Mouse (Mus musculus): Measurements from ENCODE around the gene Cep83.

The Cep83 gene

DNA sequence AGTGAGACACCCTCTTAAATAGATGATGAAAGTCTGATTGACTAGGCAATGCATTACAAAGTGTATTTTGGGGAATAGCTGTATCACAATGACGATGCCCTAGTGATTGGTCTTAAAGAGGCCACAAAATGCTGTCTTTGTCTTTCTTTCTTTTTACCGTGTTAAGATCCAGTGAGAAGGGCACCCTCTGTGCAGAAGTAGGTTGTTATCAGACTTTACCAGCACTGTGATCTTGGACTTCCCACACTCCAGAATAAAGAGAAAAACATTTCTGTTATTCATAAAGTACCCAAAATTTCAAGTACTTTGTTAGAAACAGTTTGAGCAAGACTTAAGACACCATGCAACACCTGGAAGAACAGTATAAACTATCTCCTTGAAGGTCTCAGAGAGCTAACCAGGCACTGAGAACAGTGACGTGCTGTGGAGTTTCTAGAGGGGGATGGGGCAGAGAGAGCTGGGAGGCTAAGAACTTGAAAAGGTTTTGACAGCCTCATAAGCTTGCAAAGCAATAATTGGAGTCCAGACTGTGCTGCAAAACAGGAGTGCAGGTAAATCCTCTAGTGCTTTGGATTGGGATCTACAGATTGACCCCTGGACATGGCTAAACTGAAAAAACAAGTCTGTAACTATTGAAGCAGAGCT is 92.3 kb downstream of the Cep83 start:
- no peak for DNase-seq

DNA sequence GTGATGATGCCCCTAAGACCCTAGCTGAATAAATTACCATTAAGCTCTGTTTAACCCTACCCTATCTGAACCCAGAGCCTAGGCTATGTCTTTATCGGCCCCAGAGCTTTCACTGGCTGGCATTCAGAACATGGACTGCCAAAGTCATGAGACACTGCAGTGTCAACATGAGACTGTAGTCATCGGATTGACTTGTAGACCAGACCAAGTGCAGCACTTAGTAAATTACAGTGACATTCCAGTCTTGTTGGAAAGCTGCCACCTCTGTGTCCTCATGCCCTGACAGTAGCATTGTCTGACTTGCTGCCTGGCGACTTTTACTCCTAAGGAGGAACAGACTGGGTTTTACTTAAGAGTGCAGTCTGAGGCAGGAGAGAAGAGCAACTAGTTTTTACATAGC is 100.8 kb downstream of the Cep83 start:
- no peak for DNase-seq

DNA sequence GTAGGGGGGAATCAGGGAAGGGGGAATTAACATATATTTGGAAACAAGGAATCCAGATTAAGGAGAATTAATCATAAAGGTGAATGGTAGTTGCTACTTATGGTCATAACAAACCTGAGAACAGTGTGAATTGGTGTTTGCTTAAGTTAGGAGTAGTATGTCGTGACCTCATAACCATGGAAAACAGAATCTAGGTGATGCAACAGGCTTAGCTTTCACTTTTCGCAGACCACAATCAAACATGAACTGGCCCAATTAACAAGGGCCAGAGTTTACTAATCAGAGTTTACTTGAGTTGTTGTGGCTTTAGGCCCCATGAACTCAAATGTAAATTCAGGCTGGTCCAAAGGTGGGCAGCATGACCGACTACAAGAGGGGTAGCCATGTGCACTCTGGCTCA is 105.5 kb downstream of the Cep83 start:
- no peak for DNase-seq

DNA sequence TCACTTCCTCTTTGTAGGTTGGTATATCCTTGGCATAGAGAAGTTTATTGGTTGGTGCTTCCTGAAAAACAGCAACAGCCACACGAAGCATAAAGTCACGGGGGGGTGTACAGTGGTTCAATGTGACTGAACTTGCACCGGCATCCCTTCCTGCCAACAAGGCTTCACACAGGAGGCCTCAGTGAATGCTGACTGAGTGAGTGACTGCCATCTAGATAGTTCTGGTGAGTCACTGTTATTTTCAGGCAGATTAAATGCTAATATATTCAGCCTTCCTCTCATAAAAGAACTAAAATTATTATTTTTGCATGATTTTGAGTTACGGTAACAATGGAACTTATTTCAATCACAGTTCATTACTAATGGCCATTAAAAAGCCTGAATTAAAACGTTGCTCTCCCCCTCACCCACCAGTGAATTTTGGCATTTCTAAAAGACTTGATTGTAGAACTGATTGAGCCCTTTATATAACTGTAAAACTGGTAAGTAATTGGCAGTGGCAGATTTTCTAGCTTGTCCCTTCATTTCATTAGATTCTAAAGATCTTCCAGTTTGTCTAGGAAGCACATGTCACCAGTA is 106.3 kb downstream of the Cep83 start:
- DNase-seq, result no peak

DNA sequence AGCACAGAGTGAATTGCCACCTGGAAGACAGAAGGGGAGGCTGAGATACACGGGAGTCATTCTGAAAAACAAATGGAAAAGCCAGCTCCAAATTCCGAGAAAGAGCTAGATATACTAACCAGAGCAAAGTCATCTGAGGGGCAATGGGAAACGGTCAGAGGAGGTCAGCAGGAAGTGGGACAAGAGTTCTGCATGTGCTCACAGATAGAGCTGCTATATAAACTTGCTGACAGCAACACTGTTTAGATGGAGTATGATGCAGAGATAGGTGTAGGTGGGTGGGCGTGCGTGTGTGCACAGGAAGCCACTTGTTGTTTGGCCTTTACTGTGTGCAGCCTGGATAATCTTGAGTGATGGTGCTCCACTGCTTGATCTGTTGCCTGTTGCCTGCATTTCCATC is 109.7 kb downstream of the Cep83 start:
- no peak for DNase-seq

DNA sequence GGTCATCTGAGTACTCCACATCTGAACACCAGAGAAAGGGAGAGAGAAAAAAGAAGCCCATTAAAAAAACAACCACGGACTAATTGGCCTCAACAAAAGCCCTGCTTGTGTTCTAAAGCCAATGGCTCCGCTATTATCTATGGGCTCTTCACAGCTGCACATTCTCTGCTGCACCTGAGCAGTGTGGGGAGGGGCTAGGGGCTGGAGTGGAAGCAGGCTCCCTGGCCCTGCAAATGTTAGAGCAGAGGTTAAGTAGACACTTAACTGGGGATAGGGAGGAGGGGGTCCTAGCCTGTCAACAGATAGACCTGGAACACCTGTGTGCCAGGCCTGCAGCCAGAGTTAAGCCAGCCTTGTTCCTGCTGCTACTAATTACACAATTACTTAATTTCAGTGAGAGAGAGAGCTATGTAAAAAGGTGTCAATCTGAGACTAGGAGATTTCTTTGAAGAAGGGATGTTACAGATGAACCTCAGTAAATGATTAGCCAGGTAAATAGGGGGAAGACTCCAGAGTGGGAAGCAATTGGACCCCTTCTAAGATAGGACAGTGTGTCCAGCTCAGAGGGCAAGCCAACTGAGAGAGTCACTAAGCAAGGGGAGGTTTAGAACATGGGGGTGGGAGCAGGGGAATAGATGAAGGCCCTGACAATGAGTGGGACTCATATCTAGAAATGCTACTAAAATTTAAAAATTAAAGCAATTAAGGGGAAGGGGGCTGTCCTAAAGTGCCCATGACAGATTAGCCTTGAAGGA is 111.2 kb downstream of the Cep83 start:
- no peak for DNase-seq

DNA sequence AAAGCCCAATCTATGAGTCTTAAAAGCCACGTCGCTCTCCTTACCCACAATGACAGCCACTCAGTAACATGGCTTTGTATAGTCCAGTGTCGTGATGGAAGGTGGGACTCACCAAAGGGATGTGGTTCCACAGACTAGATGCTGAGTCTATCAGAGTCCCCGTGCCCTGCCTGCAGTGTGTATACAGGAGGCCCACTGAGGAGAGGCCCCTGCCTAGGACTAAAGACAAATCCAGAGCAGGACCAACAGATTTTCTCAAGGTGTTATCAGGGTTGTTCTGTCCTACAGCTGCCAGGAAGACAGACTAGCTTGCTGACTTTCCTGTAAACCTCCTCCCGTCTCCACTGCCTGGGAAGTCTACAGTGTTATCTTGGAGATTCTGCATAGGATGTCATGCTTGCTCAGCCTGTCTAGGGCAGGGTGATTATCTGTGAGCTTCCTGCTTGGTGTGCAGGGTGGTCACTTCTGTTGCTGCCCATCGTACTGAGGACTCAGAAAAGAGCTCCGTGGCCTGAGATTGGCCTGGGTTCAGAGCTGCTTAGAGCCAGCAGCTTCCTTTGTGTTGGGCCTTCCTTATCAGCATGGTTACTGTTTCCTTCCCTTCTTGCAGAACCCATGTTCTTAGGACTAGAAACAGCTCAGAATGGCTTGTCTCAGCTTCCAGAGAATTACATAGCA is 112.4 kb downstream of the Cep83 start:
- DNase-seq, result no peak

DNA sequence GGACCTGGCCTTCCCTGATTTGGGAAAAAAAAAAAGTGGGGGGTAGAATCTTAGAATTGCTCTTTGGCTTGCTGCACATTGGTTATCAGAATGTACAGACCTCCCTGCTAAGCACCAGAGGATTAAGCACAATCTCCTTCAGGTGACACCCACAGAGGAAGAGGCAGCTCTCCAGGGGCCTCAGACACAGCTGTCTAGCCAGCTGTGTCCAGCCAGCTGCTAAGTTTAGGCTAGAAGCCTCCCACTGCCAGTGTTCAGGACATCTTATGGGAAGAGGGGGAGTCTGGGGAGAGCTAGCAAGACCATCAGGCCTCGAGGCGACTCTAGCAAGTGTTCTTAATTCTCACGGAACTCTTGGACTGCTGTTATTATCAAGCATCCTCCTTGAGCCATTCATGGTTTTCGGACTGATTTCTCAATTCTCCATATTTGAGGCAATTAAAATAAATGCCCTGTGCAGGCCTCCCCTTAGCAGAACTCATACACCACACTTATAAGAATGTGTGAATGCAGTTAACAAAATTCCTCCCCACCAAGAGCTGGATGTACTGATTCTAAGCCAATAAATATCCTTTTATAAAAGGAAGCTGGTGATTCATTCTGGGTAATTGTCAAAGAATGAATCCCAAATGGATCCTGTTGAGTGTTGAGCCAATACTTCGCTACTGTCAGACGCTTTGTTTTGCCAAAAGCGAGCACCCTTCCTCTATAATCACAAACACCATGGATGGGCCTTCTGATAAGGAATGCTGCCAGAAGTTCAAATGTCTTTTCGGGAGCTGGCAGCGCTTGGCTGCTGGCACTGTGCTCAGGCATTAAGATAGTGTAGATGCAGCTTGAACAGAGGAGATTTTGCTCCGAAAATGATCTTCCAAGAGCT is 115.8 kb downstream of the Cep83 start:
- DNase-seq, result no peak

DNA sequence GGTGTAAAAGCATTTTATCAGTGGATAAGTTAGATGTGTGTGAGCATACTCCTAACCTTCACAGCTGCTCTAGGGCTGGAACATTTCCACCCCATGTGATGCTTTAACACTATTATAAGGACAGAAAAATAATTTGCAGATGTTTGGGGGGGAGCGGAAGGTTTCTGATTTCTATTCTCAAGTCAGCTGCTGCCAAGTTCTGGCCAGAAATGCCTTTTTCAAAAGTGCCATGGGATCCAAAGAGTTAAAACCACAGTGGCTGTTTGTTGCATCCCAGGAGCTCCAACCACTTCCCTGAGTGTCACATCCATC is 116.4 kb downstream of the Cep83 start:
- no peak for DNase-seq

DNA sequence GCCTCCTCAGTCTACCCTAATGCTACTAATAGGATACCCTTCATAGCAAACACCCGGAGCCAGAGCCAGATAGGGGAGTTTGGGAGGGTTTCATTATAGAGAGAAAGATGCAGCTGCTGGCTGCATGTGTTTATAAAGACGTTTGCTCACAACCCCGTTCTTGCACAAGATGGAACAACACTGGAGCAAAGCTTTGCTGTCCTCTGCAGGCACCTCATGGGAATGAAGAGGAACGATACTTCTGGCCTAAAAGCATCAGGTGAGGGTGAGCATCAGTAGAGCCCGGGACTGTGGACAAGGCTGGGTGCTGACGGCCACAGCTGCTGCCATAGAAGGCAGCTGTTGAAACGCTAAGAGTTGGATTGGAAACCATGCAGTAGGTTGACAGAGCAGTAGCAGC is 118.9 kb downstream of the Cep83 start:
- no peak for DNase-seq

DNA sequence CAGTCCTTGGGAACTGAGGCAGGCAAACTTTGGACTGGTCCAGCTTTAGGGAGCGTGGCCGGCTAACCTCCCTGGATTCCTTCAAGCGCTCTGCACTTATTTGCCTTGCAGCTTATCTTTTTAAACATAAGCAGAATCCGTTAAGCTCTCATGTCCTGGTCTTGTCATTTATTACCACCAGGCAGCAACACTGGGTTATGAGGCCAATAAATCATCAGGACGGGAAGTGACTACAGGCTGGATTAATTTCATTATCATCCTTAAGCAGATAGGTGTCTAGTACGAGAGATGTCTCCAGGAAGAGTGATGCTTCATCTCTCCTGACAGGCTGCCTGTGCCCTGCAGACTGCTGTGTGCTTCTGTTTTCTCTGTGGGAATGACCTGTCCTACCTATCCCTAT is 119.8 kb downstream of the Cep83 start:
- DNase-seq, result no peak

DNA sequence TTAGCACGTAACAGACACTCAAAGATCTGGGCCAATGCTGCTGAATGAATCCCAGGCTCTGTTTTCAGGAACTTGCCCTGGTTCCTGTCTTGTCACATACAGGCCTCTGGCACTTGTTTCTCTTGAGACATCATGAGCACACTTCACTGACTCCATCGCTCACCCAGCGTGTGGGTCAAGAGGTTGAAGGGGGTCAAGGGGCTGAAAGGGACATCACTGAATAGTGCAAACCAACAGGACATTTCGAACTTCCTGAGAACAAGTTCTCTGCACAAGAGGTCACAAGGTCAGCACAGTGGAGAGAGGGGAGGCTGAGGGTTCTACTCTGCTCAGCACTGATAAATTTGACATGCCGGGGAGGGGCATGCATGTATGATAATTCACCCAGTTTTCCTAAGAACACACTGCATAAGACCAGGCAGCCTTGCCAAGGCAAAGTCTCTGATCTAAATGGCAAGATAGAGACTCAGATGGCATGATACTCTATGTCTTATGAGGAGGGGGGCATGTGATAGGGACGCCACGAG is 121.6 kb downstream of the Cep83 start:
- DNase-seq, result no peak

DNA sequence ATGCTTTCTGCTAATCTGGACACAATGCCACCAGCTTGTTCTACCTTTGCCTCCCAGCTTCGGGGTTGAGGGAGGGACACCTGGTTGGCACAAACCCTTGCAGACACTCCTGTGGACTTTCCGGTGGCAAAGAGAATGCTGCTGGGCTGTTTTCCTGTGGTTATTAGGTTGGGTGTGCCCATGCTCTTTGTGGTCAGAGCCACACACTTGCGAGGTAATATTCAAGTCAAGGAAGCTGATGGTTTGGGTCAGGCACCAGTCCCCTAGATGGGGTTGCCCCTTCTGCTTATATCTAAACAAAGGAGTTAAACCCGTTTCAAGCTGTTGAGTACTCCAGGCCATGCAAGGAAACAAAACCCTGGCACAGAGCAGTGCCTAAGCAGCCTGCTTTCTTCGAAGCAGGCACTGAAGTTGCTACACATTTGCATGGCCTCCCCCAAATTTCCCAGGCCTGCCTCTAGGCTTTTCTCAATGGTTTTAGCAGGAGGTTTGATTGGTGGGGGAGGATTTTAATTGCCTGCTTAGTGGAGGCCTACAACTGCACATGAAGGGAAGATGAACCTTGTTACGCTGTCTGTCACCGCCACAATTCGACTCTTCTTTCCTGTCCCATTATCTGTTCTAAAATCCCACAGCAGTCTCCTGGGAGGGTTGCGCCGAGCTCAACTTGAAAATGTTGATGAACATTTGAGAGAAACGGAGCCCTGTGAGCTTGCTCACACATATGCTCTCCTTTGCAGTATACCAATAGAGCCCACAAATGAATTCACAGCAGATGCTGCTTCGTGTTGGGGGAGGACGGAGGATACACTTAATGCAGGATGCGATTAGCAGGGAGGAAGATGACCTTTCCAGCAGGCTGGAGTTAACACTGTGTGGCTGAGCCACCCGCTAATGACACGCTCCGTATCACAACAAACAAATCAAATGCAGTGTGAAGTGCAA is 123.7 kb downstream of the Cep83 start:
- no peak for DNase-seq

DNA sequence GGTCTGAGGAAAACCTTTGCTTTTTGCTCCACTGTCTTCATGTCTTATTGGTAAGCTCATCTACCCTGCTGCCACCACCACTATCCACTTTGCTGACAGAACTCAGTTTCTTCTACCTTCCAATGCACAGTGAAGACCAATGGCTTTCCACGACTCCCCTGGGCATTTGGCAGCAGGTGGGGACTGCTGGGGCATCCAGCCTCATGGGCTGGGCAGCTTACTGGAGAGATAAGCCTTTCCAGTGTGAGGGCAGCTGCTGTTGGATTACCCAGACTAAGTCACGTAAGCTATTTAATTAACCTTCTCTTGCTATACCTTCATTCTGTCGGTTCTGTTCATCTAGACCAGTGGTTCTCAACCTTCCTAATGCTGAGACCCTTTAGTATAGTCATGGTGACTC is 129.7 kb downstream of the Cep83 start:
- DNase-seq, result no peak

DNA sequence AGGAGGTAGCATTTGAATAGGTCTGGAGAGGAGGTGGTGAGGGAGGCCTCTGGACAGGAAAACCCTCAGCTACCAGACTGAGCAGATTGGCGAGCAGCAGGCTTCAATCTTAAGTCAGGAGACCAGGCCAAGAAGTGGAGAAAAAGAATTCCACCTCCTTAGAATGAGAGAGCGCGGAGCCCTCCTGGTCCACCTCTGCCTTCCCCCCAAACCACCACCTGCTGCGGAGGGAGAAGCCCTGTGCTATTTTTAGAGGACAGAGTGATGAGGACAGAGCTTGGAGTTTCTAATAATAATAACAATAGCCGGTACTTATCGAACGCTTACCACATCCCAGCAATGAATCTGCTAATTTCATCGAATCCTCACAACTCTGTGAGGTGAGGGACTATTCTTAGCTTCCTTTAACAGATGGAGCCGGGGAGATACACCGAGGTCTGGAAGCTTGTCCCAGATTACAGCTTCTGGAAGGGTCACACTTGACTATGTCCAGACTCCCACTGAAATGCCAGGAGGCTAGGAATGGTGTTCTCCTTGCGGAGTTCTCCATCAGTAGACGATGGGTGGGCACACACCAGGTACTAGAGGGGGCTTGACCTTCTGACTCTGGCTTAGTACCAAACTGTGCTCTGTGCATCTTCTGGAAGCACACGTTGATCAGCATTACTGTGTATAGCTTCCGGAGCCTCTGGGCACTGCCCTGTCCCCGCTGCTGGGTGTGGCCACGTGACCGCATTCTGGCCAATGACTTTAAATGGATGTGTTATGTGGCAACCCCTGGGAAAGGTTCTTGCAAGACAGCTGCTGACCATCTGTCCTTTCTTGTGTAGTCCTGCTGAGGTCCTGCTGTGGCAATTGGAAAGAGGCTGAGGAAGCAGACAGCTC is 130.6 kb downstream of the Cep83 start:
- DNase-seq, result peak; percentile 48

DNA sequence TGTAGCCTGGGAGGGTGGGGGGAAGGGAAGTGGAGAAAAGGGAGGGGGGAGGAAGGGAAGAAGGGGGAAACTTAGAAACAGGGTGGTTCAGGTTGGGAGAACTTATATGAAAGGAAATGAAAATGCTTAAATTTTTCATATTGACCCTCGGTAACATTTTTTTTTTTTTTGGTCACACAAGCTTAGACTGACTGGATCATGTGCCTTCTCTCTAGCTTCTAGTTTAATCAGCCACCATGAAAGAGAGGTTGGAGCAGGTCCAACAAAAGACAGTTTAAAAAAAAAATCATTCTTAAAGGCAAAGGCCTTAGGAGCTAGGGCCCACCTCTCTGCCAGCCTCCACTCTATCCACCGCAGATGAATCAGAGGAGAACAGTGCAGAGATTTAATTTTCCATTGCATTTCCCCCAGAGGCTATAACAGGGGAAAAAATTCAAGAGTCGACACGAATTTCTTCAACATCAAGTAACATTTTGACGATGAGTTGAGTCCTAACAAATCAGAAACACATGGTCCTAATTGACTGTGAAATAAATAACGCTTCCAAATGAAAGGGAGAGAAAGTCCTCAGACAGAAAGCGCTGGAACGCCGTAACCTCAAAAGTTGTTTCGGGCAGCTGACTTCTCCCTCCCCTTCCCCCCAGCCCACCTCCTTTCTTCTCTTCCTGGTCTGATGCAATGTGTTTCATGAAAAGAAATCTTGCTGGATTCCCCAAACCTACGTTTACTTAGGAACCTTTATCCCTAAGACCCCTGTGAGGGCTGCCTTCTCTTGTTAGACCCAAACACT is 135.7 kb downstream of the Cep83 start:
- DNase-seq, result no peak

DNA sequence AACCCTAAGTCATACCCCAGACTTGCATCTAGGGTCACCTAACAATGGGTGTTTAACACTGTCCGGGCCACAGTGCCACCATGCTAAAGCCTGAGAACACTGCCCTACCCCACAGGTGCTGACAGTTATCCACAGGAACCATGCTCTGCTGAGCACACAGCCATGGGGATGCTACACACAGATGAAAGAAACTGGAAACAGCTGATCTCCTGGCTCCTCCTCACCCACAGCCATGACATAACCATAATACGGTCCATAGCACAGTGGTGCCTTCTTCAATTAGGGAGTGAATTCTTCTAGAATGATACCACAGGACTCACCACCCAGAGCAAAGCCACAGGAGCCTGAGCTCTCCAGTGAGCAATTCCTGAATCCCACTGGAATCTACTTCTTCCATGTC is 137.5 kb downstream of the Cep83 start:
- DNase-seq, result no peak

DNA sequence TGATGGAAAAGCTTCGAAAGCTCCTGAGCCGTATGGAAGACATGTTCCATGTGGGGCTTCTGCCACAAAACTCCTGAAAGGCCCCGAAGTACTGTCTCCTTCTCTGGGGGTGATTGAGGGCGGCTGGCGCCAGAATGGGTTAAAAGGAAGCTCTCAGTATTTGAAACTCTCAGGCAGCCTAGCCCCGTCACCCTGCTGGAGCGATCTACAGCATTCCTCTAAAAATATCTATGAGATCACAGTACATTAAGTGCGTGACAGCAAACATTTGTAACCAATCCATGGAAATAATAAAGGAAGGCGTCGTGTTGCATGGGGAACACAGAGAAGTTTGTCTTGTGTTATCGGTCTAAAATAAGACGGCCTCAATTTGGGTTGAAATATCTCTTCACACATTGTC is 138.0 kb downstream of the Cep83 start:
- DNase-seq, result no peak

DNA sequence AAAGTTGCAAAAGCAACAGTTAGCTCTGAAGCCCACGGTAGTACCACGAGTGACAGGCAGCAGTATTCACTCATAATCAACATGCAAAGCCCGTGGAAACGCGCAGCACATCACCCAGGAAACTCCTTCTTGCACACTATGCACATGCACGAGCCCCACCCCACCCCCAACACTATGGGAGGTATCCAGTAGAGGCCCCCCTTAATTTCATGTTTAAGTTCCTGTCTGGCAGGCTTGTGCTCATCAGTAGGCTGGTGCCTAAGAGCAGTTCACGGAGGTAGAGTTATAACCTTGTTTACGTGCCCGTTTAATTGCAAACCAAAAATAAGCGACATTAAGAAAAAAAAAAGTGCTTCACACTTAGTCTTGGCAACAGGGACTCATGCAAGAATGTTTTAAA is 138.9 kb downstream of the Cep83 start:
- DNase-seq, result no peak

Data from cerebellum, adult 11-12 months (tissue).